Mouse (Mus musculus) heart, postnatal 25 days (tissue): Measurements from ENCODE around the gene Ercc6. TPM values are rescaled to one million over a fixed set of nuclear protein-coding genes. Genes with fewer than 3 reads are reported as not detected.

Source experiments
- DNase-seq: peaks from one replicate; pipeline ENCODE4 v3.0.0; 2022; ENCODE audit warnings: low spot score
- intact Hi-C: fragments of 180-260 bp; cut with DNase I; formaldehyde crosslinking; loops from one replicate; pipeline ENCODE4 v1.15.1; 2025
- total RNA-seq, 2 experiments: library from RNA; stranded (reverse); gene quantifications; 2 replicates each; pipeline ENCODE4 v1.2.3; 2021

Ercc6 gene
- total RNA-seq, 2 experiments from 2014 or later = 3.8 to 4.3 TPM

DNA sequence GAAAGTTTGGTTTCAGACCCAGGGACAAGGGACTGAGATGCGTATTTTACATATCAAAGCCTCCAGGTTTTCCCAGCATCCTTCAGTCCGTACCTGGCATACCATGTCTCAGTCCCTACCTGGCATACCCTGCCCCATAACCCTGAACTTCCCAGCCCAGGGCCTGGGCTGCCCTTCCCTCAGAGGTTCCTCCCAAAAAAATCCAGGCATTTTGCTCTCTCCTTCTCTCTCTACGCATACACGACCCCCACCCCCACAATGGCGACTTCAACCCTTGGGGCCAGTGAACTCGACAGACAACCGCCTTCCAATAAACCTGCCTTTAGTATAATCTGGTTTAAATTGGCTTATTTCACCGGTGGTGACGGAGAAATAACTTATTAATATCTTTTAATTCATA lies 409 bp upstream of the Ercc6 start:
- intact Hi-C loops = no loop called here
- no peak for DNase-seq

DNA sequence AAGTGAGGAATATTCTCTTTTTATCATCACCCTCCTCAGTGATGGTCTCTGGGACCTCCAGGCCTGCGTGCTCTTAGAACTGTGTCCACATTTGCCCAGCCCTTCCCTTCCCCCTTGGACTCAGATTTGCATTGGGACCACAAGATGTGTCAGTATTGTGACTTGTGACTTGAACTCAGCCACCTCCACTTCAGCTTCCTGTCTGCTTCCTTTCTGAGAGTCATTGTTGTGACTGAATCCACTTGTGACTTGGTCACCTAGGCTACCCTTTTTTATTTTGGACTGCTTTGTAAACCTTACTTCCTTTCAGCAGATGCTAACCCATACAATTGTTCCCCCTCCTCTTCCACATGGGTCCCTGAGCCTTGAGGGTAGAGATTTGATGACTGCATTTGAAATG lies 2.8 kb downstream of the Ercc6 start:
- no peak for DNase-seq
- intact Hi-C loops = no loop called here

DNA sequence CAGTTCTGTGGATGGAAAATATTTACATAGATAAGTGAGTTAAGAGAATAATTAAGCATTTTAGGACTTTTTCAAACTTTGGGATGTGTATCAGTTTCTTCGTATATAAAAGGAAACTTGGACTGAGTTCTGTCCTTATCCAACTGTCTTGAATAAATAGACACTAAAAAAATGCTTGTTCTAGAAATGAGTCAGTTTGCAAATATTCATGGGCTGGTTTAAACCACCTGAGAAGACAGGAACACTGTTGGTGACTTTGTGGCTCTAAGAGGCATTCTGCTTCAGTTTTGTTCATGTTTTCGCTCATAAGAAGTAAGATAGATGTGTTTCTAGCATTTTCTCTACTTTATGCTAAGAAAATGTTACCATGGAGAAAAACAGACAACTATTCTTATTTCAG lies 5.2 kb downstream of the Ercc6 start:
- intact Hi-C loops = no loop called here
- no peak for DNase-seq

DNA sequence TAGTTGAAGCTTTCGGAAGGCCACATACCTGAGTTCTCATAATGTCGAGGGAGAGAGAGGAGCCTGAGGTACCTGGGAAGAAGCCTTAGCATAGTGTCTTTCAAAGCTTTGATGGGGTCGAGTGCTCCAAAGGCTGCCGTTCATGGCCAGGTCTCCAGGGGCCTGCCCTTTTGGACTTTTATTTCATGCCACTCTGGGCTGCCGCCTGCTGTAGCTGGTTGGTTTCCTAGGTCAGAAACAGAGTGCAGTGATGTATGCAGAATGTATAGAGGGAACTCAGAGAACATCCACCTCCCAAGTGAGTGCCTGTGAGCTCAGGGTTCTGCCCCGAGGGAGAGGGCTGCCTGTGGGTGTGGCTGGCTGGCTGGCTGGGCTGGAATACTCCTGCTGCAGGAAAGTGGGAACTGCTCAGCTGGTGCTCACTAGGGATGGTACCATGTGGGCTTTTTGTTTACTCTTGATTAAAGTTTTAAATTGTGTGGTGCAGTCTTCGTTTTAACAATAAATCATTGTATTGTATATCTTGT lies 7.1 kb downstream of the Ercc6 start:
- DNase-seq = no peak
- intact Hi-C loops = no loop called here

DNA sequence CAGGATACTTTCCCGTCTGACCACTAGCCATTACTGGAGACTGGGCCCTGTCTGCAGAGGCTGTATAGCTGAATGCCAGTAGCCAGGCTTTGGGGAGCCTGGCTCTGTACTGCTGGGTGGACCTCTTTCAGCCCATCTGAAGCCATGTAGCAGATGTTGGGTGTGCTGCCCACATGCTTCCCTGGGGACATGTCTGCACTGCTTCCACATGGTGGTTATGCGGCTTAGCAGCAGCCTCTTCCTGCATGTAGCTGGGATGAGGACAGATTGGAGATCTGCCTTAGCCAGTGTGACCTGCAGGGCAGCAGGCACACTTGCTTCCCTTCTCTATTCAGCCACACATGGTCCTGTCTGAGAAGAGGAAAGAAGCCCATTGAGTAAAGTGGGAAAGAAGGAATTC lies 9.0 kb downstream of the Ercc6 start:
- intact Hi-C loops = no loop called here
- DNase-seq = no peak

DNA sequence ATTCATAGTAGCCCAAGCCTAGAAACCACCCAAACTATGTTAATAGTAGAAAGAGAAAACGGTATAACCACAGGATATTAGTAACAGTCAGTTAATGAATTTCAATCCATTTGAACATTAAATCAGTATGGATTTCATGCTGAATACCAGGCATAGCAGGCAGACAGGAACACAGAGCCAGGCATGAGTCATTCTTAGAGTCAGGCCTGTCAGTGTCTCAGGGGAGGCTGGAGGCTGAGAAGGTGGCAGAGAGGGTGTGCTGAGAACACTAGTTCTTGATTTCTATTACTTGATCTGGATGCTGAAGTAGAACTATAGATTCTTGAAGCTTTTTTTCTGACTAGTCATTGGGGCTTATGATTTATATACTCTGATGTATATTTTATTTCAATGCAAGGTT lies 10.8 kb downstream of the Ercc6 start:
- DNase-seq = no peak
- intact Hi-C loops = no loop called here

- intact Hi-C loops = no loop called here
- no peak for DNase-seq
These were observed 12.8 kb downstream of the Ercc6 start for GRCm38 (mm10) chr14:32525996-32526705.

DNA sequence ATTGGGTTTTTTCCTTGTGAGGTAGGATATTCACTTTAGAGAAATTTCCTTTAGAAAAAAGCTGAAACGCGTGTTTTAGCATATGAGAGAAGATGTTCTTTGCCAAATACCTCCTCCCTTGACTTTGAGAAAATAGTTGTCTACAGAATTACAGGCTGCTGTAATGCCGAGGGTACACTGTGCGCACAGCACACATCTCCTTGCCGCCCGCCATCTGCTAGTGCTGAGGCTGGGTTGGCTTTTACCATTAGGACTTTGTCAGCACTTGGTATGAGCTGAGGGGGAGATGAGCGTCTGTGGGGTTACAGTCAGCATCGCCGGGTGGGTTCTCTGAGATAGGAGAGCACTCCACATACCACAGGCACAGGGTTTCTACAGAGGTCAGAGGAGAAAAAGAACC lies 13.9 kb downstream of the Ercc6 start:
- intact Hi-C loops = no loop called here
- DNase-seq = no peak

- intact Hi-C loops = no loop called here
- no peak for DNase-seq
These were observed 15.7 kb downstream of the Ercc6 start for GRCm38 (mm10) chr14:32529036-32529435.

GRCm38 (mm10) chr14:32530896-32531295 lies 17.6 kb downstream of the Ercc6 start:
- intact Hi-C loops = loop anchor here (2.0 kb wide), 1 partner anchor 56 kb away; no protein-coding TSS in a partner anchor
- DNase-seq = no peak

DNA sequence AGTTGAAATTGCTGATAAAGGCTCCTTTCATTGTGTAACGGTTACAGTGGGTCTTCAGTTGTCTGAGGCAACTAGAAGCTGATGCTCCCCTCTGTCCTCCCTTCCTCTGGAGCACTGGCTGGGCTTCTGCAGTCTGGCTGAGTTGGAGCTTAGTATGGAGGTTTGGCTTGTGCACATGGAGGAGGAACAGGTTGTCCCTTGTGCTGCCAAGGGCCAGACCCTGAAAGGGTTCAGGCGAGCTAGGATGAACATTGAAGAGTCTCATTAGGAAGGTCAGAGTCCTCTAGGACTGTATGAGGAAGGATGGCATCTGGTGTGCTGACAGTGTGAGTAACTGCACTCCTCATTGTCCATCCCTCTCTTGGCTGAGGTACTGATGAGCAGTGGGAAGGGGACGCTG lies 18.1 kb downstream of the Ercc6 start:
- intact Hi-C loops = loop anchor here (2.0 kb wide), 1 partner anchor 55 kb away; no protein-coding TSS in a partner anchor

GRCm38 (mm10) chr14:32532381-32533147 lies 19.2 kb downstream of the Ercc6 start:
- intact Hi-C loops = no loop called here

More for the DNA sequence above, 18.1 kb downstream of the Ercc6 start:
- no peak for DNase-seq

GRCm38 (mm10) chr14:32533148-32533520 lies 19.8 kb downstream of the Ercc6 start:
- DNase-seq = no peak
- intact Hi-C loops = no loop called here

More at GRCm38 (mm10) chr14:32532381-32533147, 19.2 kb downstream of the Ercc6 start:
- no peak for DNase-seq

GRCm38 (mm10) chr14:32533656-32534055 lies 20.3 kb downstream of the Ercc6 start:
- no peak for DNase-seq
- intact Hi-C loops = no loop called here

DNA sequence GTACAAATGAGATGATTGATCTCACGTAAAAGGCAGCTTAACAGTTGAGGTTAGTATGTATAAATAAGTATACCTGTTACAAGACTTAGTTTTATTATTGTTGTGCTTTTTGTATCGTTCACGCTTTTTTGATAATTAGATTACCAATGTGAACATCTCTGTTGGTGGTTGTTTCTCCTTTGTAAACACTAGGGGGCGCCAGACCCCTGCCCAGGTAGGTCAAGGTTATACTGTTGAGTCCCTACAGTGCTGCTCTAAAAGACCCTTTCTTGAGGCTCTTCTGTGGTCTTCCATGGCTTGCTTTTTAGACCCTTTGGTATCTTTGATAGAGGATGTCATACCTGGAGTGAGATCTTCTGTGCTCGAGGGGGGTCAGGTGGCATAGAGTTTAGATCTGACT lies 20.8 kb downstream of the Ercc6 start:
- intact Hi-C loops = no loop called here
- no peak for DNase-seq

DNA sequence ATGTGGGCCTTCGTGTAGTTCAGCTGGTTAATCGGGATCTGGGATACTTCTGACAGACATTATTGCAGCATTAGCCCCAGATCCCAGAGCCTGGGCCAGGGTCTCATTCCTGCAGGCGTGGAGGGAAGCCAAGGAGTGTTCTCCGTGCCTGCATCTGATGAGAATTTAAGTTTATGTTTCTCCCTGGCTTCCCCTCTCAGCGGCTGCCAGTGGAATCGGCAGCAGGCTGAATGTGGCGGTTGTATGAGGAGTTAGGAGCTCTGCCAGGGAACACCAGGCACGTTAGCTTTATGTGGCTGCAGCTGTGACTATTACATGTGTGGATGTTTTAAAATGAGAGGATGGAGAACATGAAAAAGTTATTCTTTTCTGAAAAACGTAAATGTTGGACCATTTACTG lies 23.4 kb downstream of the Ercc6 start:
- no peak for DNase-seq
- intact Hi-C loops = no loop called here

- no peak for DNase-seq
- intact Hi-C loops = no loop called here
These were observed 24.8 kb downstream of the Ercc6 start for GRCm38 (mm10) chr14:32538115-32538514.

DNA sequence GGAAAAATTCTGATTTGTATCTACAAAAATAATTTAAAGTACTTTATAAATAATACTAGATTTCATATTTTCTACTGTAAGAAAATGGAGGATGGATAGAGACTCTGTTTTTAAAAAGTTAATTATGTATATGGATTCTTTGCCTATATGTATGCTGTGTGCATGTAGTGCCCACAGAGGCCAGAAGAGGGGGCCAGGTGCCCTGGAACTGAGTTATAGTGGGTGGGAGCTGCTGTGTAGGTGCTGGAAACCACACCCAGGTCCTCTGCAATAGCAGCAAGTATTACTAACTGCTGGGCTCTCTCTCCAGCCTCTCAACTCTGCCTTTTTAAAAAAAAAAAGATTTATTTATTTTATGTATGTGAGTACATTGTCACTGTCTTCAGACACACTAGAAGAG lies 29.8 kb downstream of the Ercc6 start:
- DNase-seq = no peak
- intact Hi-C loops = no loop called here

DNA sequence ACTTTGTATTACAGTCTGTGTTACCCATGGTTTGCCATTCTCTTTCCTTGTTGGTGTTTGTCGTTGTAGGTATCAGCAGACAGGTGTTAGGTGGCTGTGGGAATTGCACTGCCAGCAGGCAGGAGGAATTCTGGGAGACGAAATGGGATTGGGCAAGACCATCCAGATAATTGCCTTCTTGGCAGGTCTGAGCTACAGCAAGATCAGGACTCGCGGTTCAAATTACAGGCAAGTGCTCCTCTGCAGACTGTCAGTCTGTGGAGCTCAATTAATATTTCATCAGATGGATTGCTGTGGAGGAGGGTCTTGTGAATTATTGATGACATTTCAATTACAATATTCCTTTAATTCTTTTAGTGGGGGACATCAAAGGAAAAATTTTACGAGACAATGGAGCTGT lies 33.4 kb downstream of the Ercc6 start:
- intact Hi-C loops = no loop called here
- no peak for DNase-seq

GRCm38 (mm10) chr14:32551854-32552253 lies 38.5 kb downstream of the Ercc6 start:
- intact Hi-C loops = no loop called here
- DNase-seq = no peak

DNA sequence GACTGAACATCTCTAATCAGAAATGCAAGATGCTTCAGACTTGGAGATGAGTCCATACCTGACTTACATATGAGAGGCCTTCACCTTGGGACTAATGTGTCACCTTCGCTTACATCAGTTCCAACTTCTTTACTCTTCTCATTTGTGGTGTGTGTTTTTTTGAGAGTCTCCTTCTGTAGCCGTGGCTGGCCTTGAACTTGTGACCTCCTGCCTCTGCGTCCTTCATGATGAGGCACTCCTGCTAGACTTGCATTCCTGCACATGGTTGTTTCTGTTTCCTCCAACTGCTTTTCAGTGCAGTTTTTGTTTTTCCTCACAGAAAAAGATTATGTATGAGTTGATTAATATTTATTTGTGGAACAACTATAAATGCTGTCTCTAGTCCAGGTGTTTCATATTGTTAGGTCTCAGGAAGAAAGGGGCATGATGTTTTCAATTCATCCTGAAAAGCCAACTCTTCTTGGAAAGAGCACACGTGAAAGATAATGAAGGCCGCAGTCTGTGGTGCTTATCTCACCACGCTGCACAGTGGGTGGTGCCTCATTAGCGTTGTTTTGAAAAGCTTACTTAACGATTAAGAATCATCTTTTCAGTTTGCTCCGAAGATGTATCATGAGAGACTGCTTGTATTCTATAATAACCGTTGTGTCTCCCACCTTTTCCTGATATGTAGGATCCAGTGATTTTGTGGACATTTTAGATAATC lies 40.0 kb downstream of the Ercc6 start:
- no peak for DNase-seq
- intact Hi-C loops = no loop called here
